Mouse (Mus musculus): Measurements from ENCODE around the gene Ube2e1. TPM values are rescaled to one million over a fixed set of nuclear protein-coding genes. Genes with fewer than 3 reads are reported as not detected.

Gene Ube2e1
- polyA plus RNA-seq, 1 experiment from 2014 or later, result 213 TPM

DNA sequence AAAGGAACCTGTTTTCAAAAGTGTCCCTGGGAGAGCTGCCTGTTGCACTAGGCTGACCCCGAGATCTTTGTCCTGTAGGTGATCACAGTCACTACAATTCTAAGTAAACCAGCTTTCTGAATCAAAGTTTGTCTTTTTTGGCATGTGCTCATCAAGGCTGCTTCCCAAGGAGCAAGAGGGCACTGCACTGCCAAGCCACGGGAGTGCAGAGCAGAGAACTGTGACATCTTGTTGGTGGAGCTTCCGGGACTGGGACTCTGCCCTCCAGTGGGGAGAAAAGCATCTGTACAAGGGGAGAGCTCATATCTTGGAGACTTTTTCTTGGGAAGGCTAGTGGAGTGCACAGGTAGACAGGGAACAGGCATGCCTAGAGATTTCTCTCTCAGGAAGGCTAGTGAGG, 21.9 kb upstream of the Ube2e1 start:
- ATAC-seq (ENCODE audit: low FRiP score), result no peak
- WGBS, result 77% methylated on average over 3 of the region's 3 CpGs
- Histone ChIP-seq H3K27ac (replicated peaks) (no peak overlapping the region), H3K36me3 (no peaks in the 10 kb centered on the region), H3K4me2 (no peak overlapping the region), H3K4me1 (no peaks in the 10 kb centered on the region), H3K27me3 (replicated peaks) (no peaks in the 10 kb centered on the region), H3K9ac (replicated peaks) (no peak overlapping the region), H3K9me3 (replicated peaks) (no peaks in the 10 kb centered on the region), H3K4me3 (replicated peaks) (no peak overlapping the region)

- H3K27ac ChIP-seq (replicated peaks), result no peak overlapping the region
- H3K4me3 ChIP-seq (replicated peaks), result no peak overlapping the region
- H3K27me3 ChIP-seq (replicated peaks), result no peaks in the 10 kb centered on the region
- H3K4me2 ChIP-seq, result no peak overlapping the region
- H3K9ac ChIP-seq (replicated peaks), result no peak overlapping the region
- no peak for ATAC-seq (ENCODE audit: low FRiP score)
- H3K9me3 ChIP-seq (replicated peaks), result no peaks in the 10 kb centered on the region
- 89% methylated on average over 3 of the region's 3 CpGs for WGBS
- H3K36me3 ChIP-seq, result no peaks in the 10 kb centered on the region
- no peaks in the 10 kb centered on the region for H3K4me1 ChIP-seq
Measured at GRCm38 (mm10) chr14:18352934-18353333, 21.3 kb upstream of the Ube2e1 start.

DNA sequence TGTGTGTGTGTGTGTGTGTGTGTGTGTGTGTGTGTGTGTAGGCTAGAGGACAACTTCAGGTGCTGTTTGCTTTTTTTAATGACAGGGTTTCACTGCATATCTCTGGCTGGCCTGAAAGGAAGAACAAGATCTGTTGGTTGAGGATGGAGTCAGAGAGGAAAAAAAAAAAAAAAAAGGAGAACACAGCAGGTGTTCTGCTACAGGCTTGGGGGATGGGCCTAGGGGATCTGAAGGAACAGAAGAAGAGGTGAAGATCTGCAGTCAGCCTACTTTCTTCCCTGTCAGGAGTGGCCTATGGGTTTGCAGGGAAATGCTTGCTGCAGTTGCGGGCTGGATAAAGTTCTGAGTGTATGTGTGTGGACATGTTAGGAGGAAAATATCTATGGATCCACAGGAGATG, 19.0 kb upstream of the Ube2e1 start:
- Histone ChIP-seq H3K4me2 (no peak overlapping the region), H3K27ac (replicated peaks) (no peak overlapping the region), H3K9ac (replicated peaks) (no peak overlapping the region), H3K27me3 (replicated peaks) (no peaks in the 10 kb centered on the region), H3K4me1 (no peaks in the 10 kb centered on the region), H3K4me3 (replicated peaks) (no peak overlapping the region), H3K9me3 (replicated peaks) (no peaks in the 10 kb centered on the region), H3K36me3 (no peaks in the 10 kb centered on the region)
- 95% methylated on average over 1 of the region's 1 CpGs for WGBS
- no peak for ATAC-seq (ENCODE audit: low FRiP score)

GRCm38 (mm10) chr14:18349871-18350270, 18.2 kb upstream of the Ube2e1 start:
- Histone ChIP-seq H3K9ac (replicated peaks) (no peak overlapping the region), H3K36me3 (no peaks in the 10 kb centered on the region), H3K9me3 (replicated peaks) (no peaks in the 10 kb centered on the region), H3K27me3 (replicated peaks) (no peaks in the 10 kb centered on the region), H3K4me2 (no peak overlapping the region), H3K27ac (replicated peaks) (no peak overlapping the region), H3K4me1 (no peaks in the 10 kb centered on the region), H3K4me3 (replicated peaks) (no peak overlapping the region)
- 67% methylated on average over 5 of the region's 5 CpGs for WGBS
- no peak for ATAC-seq (ENCODE audit: low FRiP score)

DNA sequence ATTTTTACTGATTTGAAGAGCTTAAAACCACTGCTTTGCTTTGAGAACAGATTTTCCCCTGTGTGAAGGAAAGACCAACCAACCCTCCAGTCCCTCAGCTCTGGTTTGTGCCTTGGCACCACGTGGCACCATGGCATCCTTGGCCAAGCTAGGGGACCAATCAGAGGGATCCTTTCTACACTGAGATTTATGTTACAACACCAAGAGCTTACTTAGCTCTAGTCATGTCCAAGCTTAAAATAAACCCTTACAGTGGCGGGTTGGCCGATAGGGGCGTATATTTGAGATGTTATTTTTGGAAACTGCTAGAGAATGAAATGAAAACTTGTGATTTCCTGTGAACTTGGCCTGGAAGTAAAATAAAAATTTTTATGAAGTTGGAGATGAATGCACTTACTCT, 11.9 kb upstream of the Ube2e1 start:
- ATAC-seq (ENCODE audit: low FRiP score), result no peak
- Histone ChIP-seq H3K4me1 (no peaks in the 10 kb centered on the region), H3K9me3 (replicated peaks) (no peaks in the 10 kb centered on the region), H3K27ac (replicated peaks) (no peak overlapping the region), H3K27me3 (replicated peaks) (no peaks in the 10 kb centered on the region), H3K9ac (replicated peaks) (no peak overlapping the region), H3K4me3 (replicated peaks) (no peak overlapping the region), H3K36me3 (no peaks in the 10 kb centered on the region), H3K4me2 (no peak overlapping the region)
- WGBS, result 77% methylated on average over 4 of the region's 4 CpGs

- no peaks in the 10 kb centered on the region for H3K36me3 ChIP-seq
- H3K4me3 ChIP-seq (replicated peaks), result no peak overlapping the region
- 89% methylated on average over 2 of the region's 2 CpGs for WGBS
- H3K9me3 ChIP-seq (replicated peaks), result no peaks in the 10 kb centered on the region
- no peak overlapping the region for H3K9ac ChIP-seq (replicated peaks)
- no peaks in the 10 kb centered on the region for H3K27me3 ChIP-seq (replicated peaks)
- H3K4me2 ChIP-seq, result no peak overlapping the region
- ATAC-seq (ENCODE audit: low FRiP score), result no peak
- H3K27ac ChIP-seq (replicated peaks), result no peak overlapping the region
- no peaks in the 10 kb centered on the region for H3K4me1 ChIP-seq
Measured at GRCm38 (mm10) chr14:18342749-18343148, 11.1 kb upstream of the Ube2e1 start.

- 69% methylated on average over 3 of the region's 3 CpGs for WGBS
- Histone ChIP-seq H3K9ac (replicated peaks) (no peak overlapping the region), H3K4me2 (no peak overlapping the region), H3K4me1 (no peaks in the 10 kb centered on the region), H3K36me3 (no peaks in the 10 kb centered on the region), H3K27me3 (replicated peaks) (no peaks in the 10 kb centered on the region), H3K9me3 (replicated peaks) (no peaks in the 10 kb centered on the region), H3K27ac (replicated peaks) (no peak overlapping the region), H3K4me3 (replicated peaks) (no peak overlapping the region)
- no peak for ATAC-seq (ENCODE audit: low FRiP score)
Measured at GRCm38 (mm10) chr14:18341088-18341487, 9.4 kb upstream of the Ube2e1 start.

- Histone ChIP-seq H3K27ac (replicated peaks) (no peak overlapping the region), H3K9ac (replicated peaks) (no peak overlapping the region), H3K36me3 (no peaks in the 10 kb centered on the region), H3K4me3 (replicated peaks) (no peak overlapping the region), H3K27me3 (replicated peaks) (no peaks in the 10 kb centered on the region), H3K4me1 (no peaks in the 10 kb centered on the region), H3K4me2 (no peak overlapping the region), H3K9me3 (replicated peaks) (no peaks in the 10 kb centered on the region)
- no peak for ATAC-seq (ENCODE audit: low FRiP score)
Measured at GRCm38 (mm10) chr14:18336106-18336505, 4.4 kb upstream of the Ube2e1 start.

- H3K27ac ChIP-seq (replicated peaks), result peak overlapping the region; percentile 84
- no peaks in the 10 kb centered on the region for H3K9me3 ChIP-seq (replicated peaks)
- peak overlapping the region; percentile 73 for H3K4me2 ChIP-seq
- peaks cover 41% of the 10 kb centered on the region for H3K4me1 ChIP-seq
- peak overlapping the region; percentile 94 for H3K9ac ChIP-seq (replicated peaks)
- ATAC-seq (ENCODE audit: low FRiP score), result peak; percentile 74
- peak overlapping the region; percentile 79 for H3K4me3 ChIP-seq (replicated peaks)
- H3K27me3 ChIP-seq (replicated peaks), result no peaks in the 10 kb centered on the region
- 1% methylated on average over 65 of the region's 99 CpGs for WGBS
- H3K36me3 ChIP-seq, result 0 out of 2 replicates have a peak, but pooled peaks cover 2% of the 10 kb centered on the region
Measured at GRCm38 (mm10) chr14:18330789-18331692, 618 bp downstream of the Ube2e1 start.

DNA sequence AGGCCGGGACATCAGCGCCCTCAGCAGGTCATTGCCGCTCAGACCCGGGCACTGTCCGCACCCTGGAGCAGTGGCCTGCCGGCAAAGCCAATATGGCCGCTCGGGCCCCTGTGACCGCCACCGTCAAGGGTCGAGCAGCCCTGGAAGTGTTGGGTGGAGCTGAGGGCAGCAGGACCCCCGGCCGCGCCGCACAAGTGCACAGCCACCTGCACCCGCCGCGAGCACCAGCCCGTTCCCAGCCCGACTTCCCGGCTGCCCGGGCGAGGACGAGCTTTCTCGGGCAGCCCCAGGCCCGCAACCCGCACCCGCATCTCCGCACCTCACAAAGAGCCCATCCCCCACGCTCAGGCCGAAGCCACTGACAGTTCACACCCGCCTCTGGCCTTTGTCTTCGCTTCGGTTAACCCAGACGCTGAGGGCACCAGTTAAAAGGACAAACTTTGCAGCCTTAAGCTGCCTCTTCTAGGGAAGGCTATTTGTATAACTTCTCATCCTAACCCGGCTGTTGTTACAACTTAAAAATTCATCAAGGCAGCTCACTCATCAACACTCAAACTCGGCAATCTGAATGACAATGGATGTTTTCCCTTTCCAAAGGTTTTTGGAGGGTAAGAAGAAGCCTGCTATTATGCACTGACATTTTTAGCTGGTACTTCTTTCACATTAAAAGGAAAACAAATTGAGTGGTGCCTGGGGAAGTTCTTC, 4.5 kb downstream of the Ube2e1 start:
- Histone ChIP-seq H3K27ac (replicated peaks) (0 out of 2 replicates have a peak overlapping the region, but pooled peaks have one; percentile 23), H3K9me3 (replicated peaks) (no peaks in the 10 kb centered on the region)
- WGBS, result 2% methylated on average over 33 of the region's 37 CpGs

GRCm38 (mm10) chr14:18317457-18318411, 13.9 kb downstream of the Ube2e1 start:
- Histone ChIP-seq H3K9ac (replicated peaks) (no peak overlapping the region), H3K4me1 (no peaks in the 10 kb centered on the region), H3K9me3 (replicated peaks) (no peaks in the 10 kb centered on the region), H3K27me3 (replicated peaks) (no peaks in the 10 kb centered on the region), H3K27ac (replicated peaks) (no peak overlapping the region), H3K4me3 (replicated peaks) (no peak overlapping the region), H3K4me2 (no peak overlapping the region), H3K36me3 (no peaks in the 10 kb centered on the region)
- 81% methylated on average over 11 of the region's 11 CpGs for WGBS
- no peak for ATAC-seq (ENCODE audit: low FRiP score)

More for the DNA sequence above, 4.5 kb downstream of the Ube2e1 start:
- Histone ChIP-seq H3K4me1 (peaks cover 41% of the 10 kb centered on the region), H3K4me3 (replicated peaks) (peak overlapping the region; percentile 50), H3K27me3 (replicated peaks) (no peaks in the 10 kb centered on the region), H3K36me3 (0 out of 2 replicates have a peak, but pooled peaks cover 2% of the 10 kb centered on the region), H3K9ac (replicated peaks) (peak overlapping the region; percentile 52), H3K4me2 (peak overlapping the region; percentile 89)
- ATAC-seq (ENCODE audit: low FRiP score), result 0 out of 2 replicates have a peak, but pooled peaks have one; percentile 16
